Mouse (Mus musculus) heart, postnatal 0 days (tissue): ENCODE results near the gene Prkn.

Source experiments
- CTCF ChIP-seq: IDR thresholded peaks from 2 replicates; pipeline ENCODE4 v1.5.1; 2016; ENCODE audit warnings: antibody characterized with exemption, control low read depth, low read depth
- EP300 ChIP-seq: IDR thresholded peaks from 2 replicates; pipeline ENCODE4 v1.6.1; 2016; ENCODE audit warnings: antibody characterized with exemption, low read depth

GRCm38 (mm10) chr17:11585491-11585890 lies 745.3 kb downstream of the Prkn start:
- TF ChIP-seq EP300 (no peak), CTCF (no peak)
